Mouse (Mus musculus): ENCODE measurements at regions not wholly inside any gene's neighbourhood (a gene's known extent, or its start where the extent isn't known, plus 50 kb on each side); places are given as distances from the start of the nearest gene placed in this dataset.

- in situ Hi-C loops (cut with MboI; ENCODE audit: low pct_unique_long_range_greater_than_20kb in 1 of 2, low sequenced_read_pairs in 2 of 2, unreplicated experiment in 1 of 2): no loop called here
Observed at GRCm38 (mm10) chr6:100480525-100480924, 190.4 kb downstream of the Shq1 start.

GRCm38 (mm10) chr6:100479881-100480280, 191.1 kb downstream of the Shq1 start:
- in situ Hi-C loops (cut with MboI; ENCODE audit: low pct_unique_long_range_greater_than_20kb in 1 of 2, low sequenced_read_pairs in 2 of 2, unreplicated experiment in 1 of 2): no loop called here

GRCm38 (mm10) chr6:100479455-100479854, 191.5 kb downstream of the Shq1 start:
- in situ Hi-C loops (cut with MboI; ENCODE audit: low pct_unique_long_range_greater_than_20kb in 1 of 2, low sequenced_read_pairs in 2 of 2, unreplicated experiment in 1 of 2): no loop called here

DNA sequence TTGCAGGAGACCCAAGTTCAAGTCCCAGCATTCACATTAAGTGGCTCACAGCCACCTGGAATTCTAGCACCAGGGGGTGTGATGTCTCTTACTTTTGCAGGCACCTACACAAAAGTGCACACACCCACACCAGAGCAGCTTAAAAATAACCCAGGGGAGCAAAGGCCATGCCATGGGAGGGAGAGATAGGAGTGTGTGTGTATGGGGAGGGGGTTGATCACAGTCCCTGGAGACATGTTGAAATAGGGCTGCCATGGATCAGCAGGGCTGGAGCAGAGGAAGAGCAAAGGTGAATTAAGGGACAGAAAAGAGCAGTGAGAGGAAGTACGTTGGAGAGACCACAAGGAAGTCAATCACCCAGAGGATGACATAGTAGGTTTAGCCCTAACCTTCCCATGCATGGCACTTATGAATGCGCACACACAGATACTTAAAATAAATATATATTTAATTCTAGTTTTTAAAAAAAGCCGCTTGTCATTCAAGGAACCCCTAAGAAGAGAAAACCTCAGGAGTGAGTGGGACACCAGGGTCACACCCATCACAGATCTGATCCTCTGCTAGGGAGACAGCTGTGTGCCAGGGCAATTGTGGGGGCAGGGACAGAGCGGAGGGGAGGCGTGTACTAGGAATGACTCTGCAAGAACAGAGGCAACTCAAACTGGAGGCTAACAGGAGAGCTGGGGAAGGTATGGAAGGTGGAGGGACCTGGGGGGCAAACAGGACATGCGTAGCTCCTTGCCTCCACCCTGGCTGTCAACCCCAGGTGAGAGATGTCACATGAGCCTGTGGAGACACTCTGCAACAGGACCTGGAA, 189.5 kb upstream of the Rybp start:
- in situ Hi-C loops (cut with MboI; ENCODE audit: low pct_unique_long_range_greater_than_20kb in 1 of 2, low sequenced_read_pairs in 2 of 2, unreplicated experiment in 1 of 2): no loop called here

GRCm38 (mm10) chr6:100475341-100475955, 188.2 kb upstream of the Rybp start:
- in situ Hi-C loops (cut with MboI; ENCODE audit: low pct_unique_long_range_greater_than_20kb in 1 of 2, low sequenced_read_pairs in 2 of 2, unreplicated experiment in 1 of 2): no loop called here

- in situ Hi-C loops (cut with MboI; ENCODE audit: low pct_unique_long_range_greater_than_20kb in 1 of 2, low sequenced_read_pairs in 2 of 2, unreplicated experiment in 1 of 2): no loop called here
Observed at GRCm38 (mm10) chr6:100474326-100474725, 187.0 kb upstream of the Rybp start.

GRCm38 (mm10) chr6:100470071-100470470, 182.8 kb upstream of the Rybp start:
- in situ Hi-C loops (cut with MboI; ENCODE audit: low pct_unique_long_range_greater_than_20kb in 1 of 2, low sequenced_read_pairs in 2 of 2, unreplicated experiment in 1 of 2): no loop called here

DNA sequence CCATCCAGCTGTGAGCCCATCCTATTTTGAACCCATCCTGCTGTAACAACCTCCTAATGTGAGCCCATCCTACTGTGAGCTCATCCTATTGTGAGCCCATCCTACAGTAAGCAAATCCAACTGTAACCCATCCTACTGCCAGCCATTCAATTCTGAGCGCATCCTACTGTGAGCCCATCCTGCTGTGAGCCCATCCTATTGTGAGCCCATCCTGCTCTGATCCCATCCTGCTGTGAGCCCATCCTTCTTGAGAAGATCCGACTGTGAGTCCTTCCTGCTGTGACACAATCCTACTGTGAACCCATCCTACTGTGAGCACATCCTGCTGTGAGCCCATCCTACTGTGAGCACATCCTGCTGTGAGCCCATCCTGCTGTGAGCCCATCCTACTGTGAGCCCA, 175.5 kb upstream of the Rybp start:
- in situ Hi-C loops (cut with MboI; ENCODE audit: low pct_unique_long_range_greater_than_20kb in 1 of 2, low sequenced_read_pairs in 2 of 2, unreplicated experiment in 1 of 2): no loop called here

DNA sequence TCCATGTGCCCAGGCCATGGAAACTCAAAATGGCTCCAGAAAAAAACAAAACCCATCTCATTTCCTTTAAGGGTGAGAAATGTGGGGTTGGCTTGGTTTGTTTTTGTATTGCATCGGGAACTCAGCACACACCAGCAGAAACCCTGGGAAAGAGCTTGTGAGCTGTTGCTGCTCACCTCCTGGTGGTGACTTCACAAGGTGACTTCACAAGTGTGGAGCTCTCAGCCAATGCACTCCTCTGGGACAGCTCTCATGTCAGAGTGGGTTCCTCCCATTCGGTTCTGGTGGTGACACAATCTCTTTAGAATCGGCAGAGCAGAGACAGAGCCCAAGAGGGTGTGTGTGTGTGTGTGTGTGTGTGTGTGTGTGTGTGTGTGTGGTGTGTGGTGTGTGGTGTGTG, 166.1 kb upstream of the Rybp start:
- in situ Hi-C loops (cut with MboI; ENCODE audit: low pct_unique_long_range_greater_than_20kb in 1 of 2, low sequenced_read_pairs in 2 of 2, unreplicated experiment in 1 of 2): no loop called here

- in situ Hi-C loops (cut with MboI; ENCODE audit: low pct_unique_long_range_greater_than_20kb in 1 of 2, low sequenced_read_pairs in 2 of 2, unreplicated experiment in 1 of 2): no loop called here
Observed at GRCm38 (mm10) chr6:100452097-100453002, 165.1 kb upstream of the Rybp start.

- in situ Hi-C loops (cut with MboI; ENCODE audit: low pct_unique_long_range_greater_than_20kb in 1 of 2, low sequenced_read_pairs in 2 of 2, unreplicated experiment in 1 of 2): no loop called here
Observed at GRCm38 (mm10) chr6:100450108-100450507, 162.8 kb upstream of the Rybp start.

- in situ Hi-C loops (cut with MboI; ENCODE audit: low pct_unique_long_range_greater_than_20kb in 1 of 2, low sequenced_read_pairs in 2 of 2, unreplicated experiment in 1 of 2): no loop called here
Observed at GRCm38 (mm10) chr6:100449087-100449486, 161.8 kb upstream of the Rybp start.

- in situ Hi-C loops (cut with MboI; ENCODE audit: low pct_unique_long_range_greater_than_20kb in 1 of 2, low sequenced_read_pairs in 2 of 2, unreplicated experiment in 1 of 2): no loop called here
Observed at GRCm38 (mm10) chr6:100447211-100447610, 159.9 kb upstream of the Rybp start.

- in situ Hi-C loops (cut with MboI; ENCODE audit: low pct_unique_long_range_greater_than_20kb in 1 of 2, low sequenced_read_pairs in 2 of 2, unreplicated experiment in 1 of 2): no loop called here
Observed at GRCm38 (mm10) chr6:100446804-100447203, 159.5 kb upstream of the Rybp start.

DNA sequence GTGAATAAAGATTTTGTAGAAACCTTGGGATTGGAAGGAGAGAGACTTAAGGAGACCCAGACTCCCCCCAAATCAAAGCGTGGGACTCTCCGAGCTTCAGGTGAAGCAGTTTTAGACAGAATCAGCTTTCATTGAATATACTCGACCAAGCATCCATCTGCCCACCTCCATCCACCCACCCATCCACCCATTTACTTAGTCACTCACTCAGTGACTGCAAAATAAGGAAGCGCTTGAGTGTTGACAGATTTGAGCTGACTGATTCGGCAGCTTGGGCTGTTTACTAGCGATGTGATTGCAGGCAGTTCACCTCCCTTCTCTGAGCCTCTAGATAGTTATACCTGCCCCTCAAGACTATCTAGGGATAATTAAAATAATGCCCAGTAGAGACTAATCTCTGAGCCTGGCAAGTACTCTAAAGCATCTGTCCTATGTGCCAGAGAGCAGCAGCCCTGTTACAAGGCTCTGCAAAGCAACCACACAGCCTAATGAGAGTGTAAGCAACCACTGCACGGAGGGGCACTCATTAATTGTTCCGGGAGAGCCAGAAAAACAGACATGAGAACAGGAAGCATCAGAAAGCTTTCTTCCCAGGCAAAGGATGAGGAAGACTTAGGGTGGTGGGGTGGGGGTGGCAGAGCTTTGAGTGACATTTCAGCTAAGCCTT, 151.9 kb upstream of the Rybp start:
- in situ Hi-C loops (cut with MboI; ENCODE audit: low pct_unique_long_range_greater_than_20kb in 1 of 2, low sequenced_read_pairs in 2 of 2, unreplicated experiment in 1 of 2): no loop called here

- in situ Hi-C loops (cut with MboI; ENCODE audit: low pct_unique_long_range_greater_than_20kb in 1 of 2, low sequenced_read_pairs in 2 of 2, unreplicated experiment in 1 of 2): no loop called here
Observed at GRCm38 (mm10) chr6:100438511-100438991, 151.3 kb upstream of the Rybp start.

DNA sequence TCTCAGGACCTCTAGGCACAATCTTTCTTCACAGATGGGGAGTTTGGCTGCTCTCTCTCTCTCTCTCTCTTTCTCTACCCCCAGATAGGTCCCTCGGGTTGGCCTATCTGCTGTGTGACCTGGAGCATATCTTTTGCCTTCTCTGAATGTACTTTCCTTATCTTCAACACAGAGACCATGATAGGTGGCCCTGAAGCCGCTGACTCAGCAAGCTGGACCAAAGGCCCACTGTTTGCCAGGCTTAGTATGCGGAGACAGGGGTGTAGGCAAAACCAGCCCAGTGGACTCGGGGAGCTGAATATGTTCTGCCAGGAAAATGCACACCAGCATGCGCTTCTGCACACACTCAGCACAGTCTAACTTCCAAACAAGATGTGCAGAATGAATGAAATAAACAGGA, 150.7 kb upstream of the Rybp start:
- in situ Hi-C loops (cut with MboI; ENCODE audit: low pct_unique_long_range_greater_than_20kb in 1 of 2, low sequenced_read_pairs in 2 of 2, unreplicated experiment in 1 of 2): no loop called here

GRCm38 (mm10) chr6:100436507-100436906, 149.2 kb upstream of the Rybp start:
- in situ Hi-C loops (cut with MboI; ENCODE audit: low pct_unique_long_range_greater_than_20kb in 1 of 2, low sequenced_read_pairs in 2 of 2, unreplicated experiment in 1 of 2): no loop called here

- in situ Hi-C loops (cut with MboI; ENCODE audit: low pct_unique_long_range_greater_than_20kb in 1 of 2, low sequenced_read_pairs in 2 of 2, unreplicated experiment in 1 of 2): no loop called here
Observed at GRCm38 (mm10) chr6:100435222-100435621, 147.9 kb upstream of the Rybp start.
